ENCODE assay signal across 23 mouse cellular contexts in genomic region chr10:116416726-116417125, GRCm38 (mm10). TPM values are rescaled to one million over a fixed set of nuclear protein-coding genes. Genes with fewer than 3 reads are reported as not detected.
DNase-seq lines count a peak whose midpoint lies in the region; ATAC-seq lines count a peak whose summit lies in the region.
"Had no signal": no experiment of that assay in that cellular context is flagged by ENCODE, and none has a peak within 500 bp of the region (broad histone marks: within the 10 kb centered on the region; RNA-seq: fewer than 3 reads in every experiment).

No protein-coding gene starts in this region.

- H3K4me3 ChIP-seq in hindbrain, embryonic 10.5 days, result no peak overlapping the region
- H3K4me3 ChIP-seq in hindbrain, embryonic 12.5 days, result no peak overlapping the region
- H3K4me3 ChIP-seq in hindbrain, embryonic 16.5 days (ENCODE audit: low read length), result no peak overlapping the region
- H3K4me3 ChIP-seq: embryonic facial prominence, embryonic 10.5 days; heart, embryonic 15.5 days; intestine, embryonic 15.5 days; limb, embryonic 12.5 days; liver, embryonic 12.5 days had no signal

- DNase-seq in hindbrain, embryonic 10.5 days (ENCODE audit: low spot score), result no peak
- DNase-seq in testis, postnatal 14 days (ENCODE audit: low spot score), result peak; percentile 19
- DNase-seq in testis, postnatal 10 days (ENCODE audit: low spot score), result no peak
- no peak for DNase-seq in left cerebral cortex, postnatal 10 days (ENCODE audit: extremely low spot score in 1 of 2, low spot score in 2 of 2)
- no peak for DNase-seq in urinary bladder, postnatal 25 days (ENCODE audit: low spot score)
- DNase-seq: cerebellum, adult 8-10 months; gastrocnemius, postnatal 14 days; heart, adult 18-20 months; heart, postnatal 4 days; kidney, adult 9 months; kidney, postnatal 36 days; lung, adult 2 months; thymus, postnatal 14 days had no signal

- H3K27ac ChIP-seq in hindbrain, embryonic 10.5 days, result 0 out of 2 replicates have a peak overlapping the region, but pooled peaks have one; percentile 8
- no peak overlapping the region for H3K27ac ChIP-seq in hindbrain, embryonic 12.5 days
- peak overlapping the region; percentile 32; the same call in 1 of the 2 replicates for H3K27ac ChIP-seq in hindbrain, embryonic 16.5 days (ENCODE audit: low read depth, low read length)
- H3K27ac ChIP-seq: embryonic facial prominence, embryonic 10.5 days; heart, embryonic 15.5 days; intestine, embryonic 15.5 days; limb, embryonic 12.5 days; liver, embryonic 12.5 days; stomach, postnatal 0 days had no signal

- intact Hi-C loops in left cerebral cortex, postnatal 10 days (cut with DNase I), result no loop called here

- 0 out of 2 replicates have a peak, but pooled peaks cover under 1% of the 10 kb centered on the region for H3K9me3 ChIP-seq in hindbrain, embryonic 10.5 days
- 0 out of 2 replicates have a peak, but pooled peaks cover 6% of the 10 kb centered on the region for H3K9me3 ChIP-seq in hindbrain, embryonic 12.5 days (replicated peaks)
- H3K9me3 ChIP-seq in hindbrain, embryonic 16.5 days (ENCODE audit: control insufficient read depth, low read length), result no peaks in the 10 kb centered on the region
- H3K9me3 ChIP-seq: embryonic facial prominence, embryonic 10.5 days; heart, embryonic 15.5 days; intestine, embryonic 15.5 days; liver, embryonic 12.5 days had no signal

- no peak for ATAC-seq in hindbrain, embryonic 12.5 days (ENCODE audit: low FRiP score)
- no peak for ATAC-seq in hindbrain, embryonic 16.5 days
- ATAC-seq: intestine, embryonic 15.5 days; liver, embryonic 12.5 days had no signal

- 71% methylated on average over 5 of the region's 5 CpGs for WGBS in hindbrain, embryonic 10.5 days
- WGBS in hindbrain, embryonic 12.5 days, result 74% methylated on average over 5 of the region's 5 CpGs
- 62% methylated on average over 5 of the region's 5 CpGs for WGBS in hindbrain, embryonic 16.5 days

- H3K4me1 ChIP-seq in hindbrain, embryonic 10.5 days (replicated peaks), result peaks cover 9% of the 10 kb centered on the region
- H3K4me1 ChIP-seq in hindbrain, embryonic 12.5 days, result peaks cover 6% of the 10 kb centered on the region; the same call in 1 of the 2 replicates
- H3K4me1 ChIP-seq in hindbrain, embryonic 16.5 days (ENCODE audit: control insufficient read depth, insufficient read depth, low read depth, low read length), result no peaks in the 10 kb centered on the region
- H3K4me1 ChIP-seq: embryonic facial prominence, embryonic 10.5 days; heart, embryonic 15.5 days; intestine, embryonic 15.5 days; limb, embryonic 12.5 days; liver, embryonic 12.5 days had no signal

- no peak overlapping the region for H3K4me2 ChIP-seq in hindbrain, embryonic 12.5 days (replicated peaks)
- H3K4me2 ChIP-seq in hindbrain, embryonic 16.5 days (ENCODE audit: low read length), result no peak overlapping the region
- H3K4me2 ChIP-seq: heart, embryonic 15.5 days; intestine, embryonic 15.5 days; limb, embryonic 12.5 days; liver, embryonic 12.5 days had no signal

- peaks cover 5% of the 10 kb centered on the region; the same call in 1 of the 2 replicates for H3K36me3 ChIP-seq in hindbrain, embryonic 10.5 days
- no peaks in the 10 kb centered on the region for H3K36me3 ChIP-seq in hindbrain, embryonic 12.5 days
- H3K36me3 ChIP-seq in hindbrain, embryonic 16.5 days (ENCODE audit: control insufficient read depth, insufficient read depth, low read length), result no peaks in the 10 kb centered on the region
- H3K36me3 ChIP-seq: embryonic facial prominence, embryonic 10.5 days; heart, embryonic 15.5 days; intestine, embryonic 15.5 days; liver, embryonic 12.5 days had no signal

- H3K27me3 ChIP-seq in hindbrain, embryonic 10.5 days (ENCODE audit: insufficient read depth, poor library complexity, severe bottlenecking), result no peaks in the 10 kb centered on the region
- H3K27me3 ChIP-seq in hindbrain, embryonic 12.5 days, result no peaks in the 10 kb centered on the region
- H3K27me3 ChIP-seq in hindbrain, embryonic 16.5 days (replicated peaks; ENCODE audit: control insufficient read depth, insufficient read depth, low read length), result no peaks in the 10 kb centered on the region
- H3K27me3 ChIP-seq: heart, embryonic 15.5 days; intestine, embryonic 15.5 days; limb, embryonic 12.5 days; liver, embryonic 12.5 days had no signal

- H3K9ac ChIP-seq in hindbrain, embryonic 12.5 days, result no peak overlapping the region
- no peak overlapping the region for H3K9ac ChIP-seq in hindbrain, embryonic 16.5 days (ENCODE audit: low read depth, low read length)
- H3K9ac ChIP-seq: heart, embryonic 15.5 days; intestine, embryonic 15.5 days; limb, embryonic 12.5 days; liver, embryonic 12.5 days had no signal

RNA-seq across cellular contexts. Expression of gene Kcnmb4, which starts 57.0 kb away (rescaled TPM):
- polyA plus RNA-seq in hindbrain, embryonic 10.5 days (2016; fragmentation: Nextera tagmentation; extraction: Ambion mirVana), result 10.5 and 12.9 TPM in 2 replicates
- 19.9 and 20.5 TPM in 2 replicates for polyA plus RNA-seq in hindbrain, embryonic 12.5 days (2016; fragmentation: Nextera tagmentation; extraction: Ambion mirVana)
- polyA plus RNA-seq in hindbrain, embryonic 16.5 days (2015; fragmentation: Nextera tagmentation; extraction: Ambion mirVana), result 28.3 and 30.9 TPM in 2 replicates
- 100 to 1,000 TPM in 1 of 2 experiments, 10 to 100 TPM in 1; 94.0 to 106 TPM for total RNA-seq in left cerebral cortex, postnatal 10 days (2021)
- total RNA-seq: megakaryocyte-erythroid progenitor cell, adult 5-6 weeks; monocyte, adult 5-6 weeks had no signal
